Mouse (Mus musculus) adipose tissue, adult 10 weeks (tissue): ENCODE results near the gene Misp. TPM values are rescaled to one million over a fixed set of nuclear protein-coding genes. Genes with fewer than 3 reads are reported as not detected.

Source experiments
- polyA plus RNA-seq: library from polyadenylated mRNA; stranded (reverse); fragments of 350-450 nt; fragmentation: Illumina TruSeq; extraction: RNeasy Lipid Tissue Mini Kit (QIAGEN cat#74804); gene quantifications from one replicate; pipeline ENCODE4 v1.2.3, GENCODE M21; 2014; ENCODE audit warnings: low read depth, low replicate concordance

The Misp gene
- 1.5 TPM for polyA plus RNA-seq

GRCm38 (mm10) chr10:79820782-79821181, at the start of gene Misp:
TSS of gene Misp (plus strand) at chr10:79820989.

GRCm38 (mm10) chr10:79777103-79777531, 43.7 kb upstream of the Misp start, which contains the start of gene Fstl3:
TSS of gene Fstl3 (plus strand) at chr10:79777272.

GRCm38 (mm10) chr10:79790861-79791260, 29.9 kb upstream of the Misp start, which contains the start of gene Prss57:
TSS of gene Prss57 (minus strand) at chr10:79790961.

GRCm38 (mm10) chr10:79793051-79793737, 27.6 kb upstream of the Misp start, which contains the start of gene Palm:
TSS of gene Palm (plus strand) at chr10:79793572.

GRCm38 (mm10) chr10:79853860-79854795, 33.3 kb downstream of the Misp start, which contains the start of gene Ptbp1:
TSS of gene Ptbp1 (plus strand) at chr10:79854427.

GRCm38 (mm10) chr10:79874290-79874862, 53.6 kb downstream of the Misp start, which contains the start of the genes Prtn3 and Plppr3:
TSS of gene Prtn3 (plus strand) at chr10:79874476.
TSS of gene Plppr3 (minus strand) at chr10:79874634.

Other genes starting within 250 kb of the Misp start
- 5.1 TPM for gene Theg, start 233.7 kb upstream of the Misp start, polyA plus RNA-seq
- gene C2cd4c, start 207.0 kb upstream of the Misp start, polyA plus RNA-seq, result not detected
- 4.0 TPM for gene Shc2, start 183.1 kb upstream of the Misp start, polyA plus RNA-seq
- not detected for gene Odf3l2, start 175.3 kb upstream of the Misp start, polyA plus RNA-seq
- gene Madcam1, start 156.4 kb upstream of the Misp start, polyA plus RNA-seq, result not detected
- gene Tpgs1, start 151.6 kb upstream of the Misp start, polyA plus RNA-seq, result 29.6 TPM
- 64.7 TPM for gene Cdc34, start 138.8 kb upstream of the Misp start, polyA plus RNA-seq
- 0.63 TPM for gene Gzmm, start 132.0 kb upstream of the Misp start, polyA plus RNA-seq
- 523 TPM for gene Bsg, start 116.5 kb upstream of the Misp start, polyA plus RNA-seq
- 0.37 TPM for gene Hcn2, start 104.4 kb upstream of the Misp start, polyA plus RNA-seq
- 24.5 TPM for gene Polrmt, start 74.4 kb upstream of the Misp start, polyA plus RNA-seq
- gene Fgf22, start 65.9 kb upstream of the Misp start, polyA plus RNA-seq, result not detected
- gene Rnf126, start 54.0 kb upstream of the Misp start, polyA plus RNA-seq, result 37.4 TPM
- 19.8 TPM for gene Fstl3, start 43.7 kb upstream of the Misp start, polyA plus RNA-seq
- not detected for gene Prss57, start 30.0 kb upstream of the Misp start, polyA plus RNA-seq
- 60.4 TPM for gene Palm, start 27.4 kb upstream of the Misp start, polyA plus RNA-seq
- 149 TPM for gene Ptbp1, start 33.4 kb downstream of the Misp start, polyA plus RNA-seq
- 14.3 TPM for gene Prtn3, start 53.5 kb downstream of the Misp start, polyA plus RNA-seq
- gene Plppr3, start 53.6 kb downstream of the Misp start, polyA plus RNA-seq, result 7.2 TPM
- gene Elane, start 65.3 kb downstream of the Misp start, polyA plus RNA-seq, result 0.67 TPM
- gene Cfd, start 69.9 kb downstream of the Misp start, polyA plus RNA-seq, result 6,422 TPM
- 25.6 TPM for gene Med16, start 87.9 kb downstream of the Misp start, polyA plus RNA-seq
- not detected for gene Gm26602, start 89.9 kb downstream of the Misp start, polyA plus RNA-seq
- gene Kiss1r, start 96.0 kb downstream of the Misp start, polyA plus RNA-seq, result 2.7 TPM
- 81.2 TPM for gene R3hdm4, start 100.2 kb downstream of the Misp start, polyA plus RNA-seq
- 4.9 TPM for gene Arid3a, start 106.1 kb downstream of the Misp start, polyA plus RNA-seq
- 22.5 TPM for gene Wdr18, start 139.2 kb downstream of the Misp start, polyA plus RNA-seq
- not detected for gene Grin3b, start 149.7 kb downstream of the Misp start, polyA plus RNA-seq
- 86.6 TPM for gene Tmem259, start 163.3 kb downstream of the Misp start, polyA plus RNA-seq
- 46.6 TPM for gene Cnn2, start 167.6 kb downstream of the Misp start, polyA plus RNA-seq
- gene Abca7, start 175.5 kb downstream of the Misp start, polyA plus RNA-seq, result 3.8 TPM
- 13.2 TPM for gene Arhgap45, start 195.7 kb downstream of the Misp start, polyA plus RNA-seq
- 65.7 TPM for gene Polr2e, start 218.8 kb downstream of the Misp start, polyA plus RNA-seq
- gene Gpx4, start 226.2 kb downstream of the Misp start, polyA plus RNA-seq, result 681 TPM